Comparison of ENCODE assay signal across 16 mouse cellular contexts in the genomic region with DNA sequence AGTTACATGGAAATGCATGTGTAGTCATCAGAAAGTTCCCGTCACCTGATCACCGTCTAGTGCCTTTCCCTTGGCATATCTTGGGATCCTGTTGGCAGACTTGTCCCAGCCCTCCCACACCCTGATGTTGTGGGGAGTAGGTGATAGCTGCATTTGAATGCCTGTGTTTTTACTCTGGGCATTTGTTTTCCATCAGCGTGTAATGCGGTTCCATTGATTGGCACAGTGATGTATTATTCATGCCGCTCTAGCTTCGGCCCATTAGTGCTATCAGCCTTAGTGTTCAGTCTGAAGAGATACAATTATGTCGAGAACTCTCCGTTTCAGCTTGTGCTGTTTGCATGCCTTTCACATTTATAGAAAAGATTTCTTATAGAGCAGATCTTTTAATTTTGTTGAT.
DNase-seq lines count a peak whose midpoint lies in the region; ATAC-seq lines count a peak whose summit lies in the region.
"Had no signal": no experiment of that assay in that cellular context is flagged by ENCODE, and none has a peak within 500 bp of the region (broad histone marks: within the 10 kb centered on the region; RNA-seq: fewer than 3 reads in every experiment).

No protein-coding gene starts in this region.

- no peaks in the 10 kb centered on the region for H3K36me3 ChIP-seq in midbrain, embryonic 11.5 days (ENCODE audit: control insufficient read depth, insufficient read depth, low read length)
- no peaks in the 10 kb centered on the region for H3K36me3 ChIP-seq in midbrain, embryonic 10.5 days
- H3K36me3 ChIP-seq in forebrain, embryonic 13.5 days (ENCODE audit: poor library complexity, severe bottlenecking), result no peaks in the 10 kb centered on the region
- H3K36me3 ChIP-seq in midbrain, embryonic 13.5 days, result no peaks in the 10 kb centered on the region
- H3K36me3 ChIP-seq: embryonic facial prominence, embryonic 13.5 days had no signal

- no peak overlapping the region for H3K9ac ChIP-seq in midbrain, embryonic 11.5 days (ENCODE audit: low read length)
- H3K9ac ChIP-seq in forebrain, embryonic 13.5 days, result no peak overlapping the region
- H3K9ac ChIP-seq in midbrain, embryonic 13.5 days (replicated peaks), result no peak overlapping the region
- H3K9ac ChIP-seq: embryonic facial prominence, embryonic 13.5 days had no signal

- intact Hi-C loops in gastrocnemius, postnatal 36 days (cut with DNase I), result no loop called here

- no peaks in the 10 kb centered on the region for H3K27me3 ChIP-seq in midbrain, embryonic 11.5 days (ENCODE audit: control insufficient read depth, insufficient read depth, low read length)
- H3K27me3 ChIP-seq in midbrain, embryonic 10.5 days (ENCODE audit: low read depth, poor library complexity, severe bottlenecking), result no peaks in the 10 kb centered on the region
- H3K27me3 ChIP-seq in forebrain, embryonic 13.5 days, result no peaks in the 10 kb centered on the region
- H3K27me3 ChIP-seq in midbrain, embryonic 13.5 days, result no peaks in the 10 kb centered on the region
- H3K27me3 ChIP-seq: embryonic facial prominence, embryonic 13.5 days had no signal

- H3K27ac ChIP-seq in midbrain, embryonic 11.5 days (ENCODE audit: low read depth, low read length), result no peak overlapping the region
- no peak overlapping the region for H3K27ac ChIP-seq in midbrain, embryonic 10.5 days (replicated peaks)
- H3K27ac ChIP-seq in forebrain, embryonic 13.5 days, result no peak overlapping the region
- H3K27ac ChIP-seq in midbrain, embryonic 13.5 days, result no peak overlapping the region
- H3K27ac ChIP-seq: embryonic facial prominence, embryonic 13.5 days had no signal

- no peak overlapping the region for H3K4me2 ChIP-seq in midbrain, embryonic 11.5 days
- H3K4me2 ChIP-seq in forebrain, embryonic 13.5 days, result peak overlapping the region; percentile 24; the same call in 1 of the 2 replicates
- H3K4me2 ChIP-seq in midbrain, embryonic 13.5 days (replicated peaks), result no peak overlapping the region
- H3K4me2 ChIP-seq: embryonic facial prominence, embryonic 13.5 days had no signal

- no peak overlapping the region for H3K4me3 ChIP-seq in midbrain, embryonic 11.5 days (ENCODE audit: low read depth, low read length)
- H3K4me3 ChIP-seq in midbrain, embryonic 10.5 days, result no peak overlapping the region
- H3K4me3 ChIP-seq in forebrain, embryonic 13.5 days, result no peak overlapping the region
- H3K4me3 ChIP-seq in midbrain, embryonic 13.5 days (replicated peaks), result no peak overlapping the region
- H3K4me3 ChIP-seq: embryonic facial prominence, embryonic 13.5 days had no signal

- ATAC-seq in frontal cortex, adult (ENCODE audit: low TSS enrichment), result peak; percentile 65
- no peak; the same call in 1 of the 2 replicates for ATAC-seq in midbrain, embryonic 11.5 days (ENCODE audit: low FRiP score)
- peak; percentile 94 for ATAC-seq in forebrain, embryonic 13.5 days
- peak; percentile 82 for ATAC-seq in midbrain, embryonic 13.5 days
- ATAC-seq: activated CD4-positive, CD25-positive, alpha-beta regulatory T cell, adult 4 months had no signal

- DNase-seq in frontal cortex, postnatal 10 days (ENCODE audit: low spot score in 2 of 2), result no peak
- peak; percentile 78 for DNase-seq in midbrain, embryonic 11.5 days (ENCODE audit: low spot score, missing footprints)
- DNase-seq in midbrain, embryonic 10.5 days (ENCODE audit: low spot score), result no peak
- DNase-seq in gastrocnemius, postnatal 36 days, result no peak
- DNase-seq in kidney, adult 18-20 months, result no peak
- DNase-seq: cerebellum, adult 11 months; kidney, adult 9 months; liver; lung, adult 2 months; lung, postnatal 4 days; thymus, adult 2 months had no signal

- no peaks in the 10 kb centered on the region for H3K4me1 ChIP-seq in midbrain, embryonic 11.5 days (ENCODE audit: control insufficient read depth, insufficient read depth, low read length)
- 0 out of 2 replicates have a peak, but pooled peaks cover 2% of the 10 kb centered on the region for H3K4me1 ChIP-seq in midbrain, embryonic 10.5 days
- peaks cover 10% of the 10 kb centered on the region for H3K4me1 ChIP-seq in forebrain, embryonic 13.5 days
- H3K4me1 ChIP-seq in midbrain, embryonic 13.5 days (replicated peaks), result 0 out of 2 replicates have a peak, but pooled peaks cover 6% of the 10 kb centered on the region
- H3K4me1 ChIP-seq: embryonic facial prominence, embryonic 13.5 days had no signal

- 69% methylated on average over 8 of the region's 8 CpGs for WGBS in midbrain, embryonic 11.5 days
- 90% methylated on average over 8 of the region's 8 CpGs for WGBS in midbrain, embryonic 10.5 days
- WGBS in forebrain, embryonic 13.5 days, result 28% methylated on average over 8 of the region's 8 CpGs
- 41% methylated on average over 8 of the region's 8 CpGs for WGBS in midbrain, embryonic 13.5 days

- no peaks in the 10 kb centered on the region for H3K9me3 ChIP-seq in midbrain, embryonic 11.5 days (ENCODE audit: control insufficient read depth, low read length)
- H3K9me3 ChIP-seq in midbrain, embryonic 10.5 days (replicated peaks), result no peaks in the 10 kb centered on the region
- H3K9me3 ChIP-seq in forebrain, embryonic 13.5 days (replicated peaks), result no peaks in the 10 kb centered on the region
- H3K9me3 ChIP-seq in midbrain, embryonic 13.5 days, result no peaks in the 10 kb centered on the region
- H3K9me3 ChIP-seq: embryonic facial prominence, embryonic 13.5 days had no signal
